Mouse (Mus musculus) naive thymus-derived CD4-positive, alpha-beta T cell, adult 2 months (primary cell): ENCODE data around the gene Ifitm3.
"Not testable (repeated sequence)": the region's sequence is repeated elsewhere in the genome, so short reads cannot be mapped to it uniquely, and the experiment has no call there.

Source experiments
- DNase-seq: peaks from one replicate; pipeline ENCODE4 v3.0.0-alpha.2; 2011; ENCODE audit warnings: low read depth

Ifitm3 gene

GRCm38 (mm10) chr7:141000881-141001708 lies 9.5 kb downstream of the Ifitm3 start:
- DNase-seq = no peak

GRCm38 (mm10) chr7:140998853-140999700 lies 11.5 kb downstream of the Ifitm3 start:
- DNase-seq = peak; percentile 43

GRCm38 (mm10) chr7:140997817-140998216 lies 12.8 kb downstream of the Ifitm3 start:
- DNase-seq = no peak

- peak; percentile 24 for DNase-seq
Observed at GRCm38 (mm10) chr7:140991117-140991689, 19.4 kb downstream of the Ifitm3 start.

- no peak for DNase-seq
Observed at GRCm38 (mm10) chr7:140990622-140991021, 19.9 kb downstream of the Ifitm3 start.

GRCm38 (mm10) chr7:140990185-140990584 lies 20.4 kb downstream of the Ifitm3 start:
- DNase-seq = no peak

GRCm38 (mm10) chr7:140989022-140989421 lies 21.5 kb downstream of the Ifitm3 start:
- no peak for DNase-seq

GRCm38 (mm10) chr7:140987182-140988138 lies 23.1 kb downstream of the Ifitm3 start:
- DNase-seq = no peak

GRCm38 (mm10) chr7:140982971-140983370 lies 27.6 kb downstream of the Ifitm3 start:
- no peak for DNase-seq

- DNase-seq = no peak
Observed at GRCm38 (mm10) chr7:140981704-140982103, 28.9 kb downstream of the Ifitm3 start.

- DNase-seq = not testable (repeated sequence)
Observed at GRCm38 (mm10) chr7:140976720-140977119, 33.9 kb downstream of the Ifitm3 start.

- no peak for DNase-seq
Observed at GRCm38 (mm10) chr7:140975465-140975864, 35.1 kb downstream of the Ifitm3 start.

- no peak for DNase-seq
Observed at GRCm38 (mm10) chr7:140974940-140975339, 35.6 kb downstream of the Ifitm3 start.

- DNase-seq = no peak
Observed at GRCm38 (mm10) chr7:140973396-140974165, 37.0 kb downstream of the Ifitm3 start.

- DNase-seq = no peak
Observed at GRCm38 (mm10) chr7:140971479-140972171, 38.9 kb downstream of the Ifitm3 start.

- no peak for DNase-seq
Observed at GRCm38 (mm10) chr7:140970931-140971330, 39.6 kb downstream of the Ifitm3 start.

GRCm38 (mm10) chr7:140968710-140969109 lies 41.9 kb downstream of the Ifitm3 start:
- DNase-seq = not testable (repeated sequence)

GRCm38 (mm10) chr7:140967862-140968591 lies 42.5 kb downstream of the Ifitm3 start:
- DNase-seq = no peak

GRCm38 (mm10) chr7:140966921-140967320 lies 43.6 kb downstream of the Ifitm3 start, which contains the start of gene Ifitm1:
Gene Ifitm1, plus strand, starts transcription at chr7:140967221.
- DNase-seq = no peak
